Mouse (Mus musculus): ENCODE data around the gene Gm21788. TPM values are rescaled to one million over a fixed set of nuclear protein-coding genes. Genes with fewer than 3 reads are reported as not detected.
"Not testable (repeated sequence)": the region's sequence is repeated elsewhere in the genome, so short reads cannot be mapped to it uniquely, and the experiment has no call there.

Gm21788 gene
- not detected in 2 replicates for total RNA-seq (2014; fragmentation: Nextera tagmentation)
- not detected in 2 replicates for total RNA-seq (2017)
- not detected in 2 replicates for polyA plus RNA-seq (2012)

GRCm38 (mm10) chrY:7404710-7405109 is at the start of gene Gm21788:
Gene Gm21788, plus strand, starts transcription at chrY:7405010.
- ATAC-seq (ENCODE audit: extremely low read depth, insufficient number of reproducible peaks, low FRiP score, poor library complexity, severe bottlenecking); H3K9me3 ChIP-seq (replicated peaks); H3K4me3 ChIP-seq (ENCODE audit: low read depth, low read length); H3K36me3 ChIP-seq (replicated peaks); DNase-seq (ENCODE audit: low spot score); H3K27me3 ChIP-seq (ENCODE audit: insufficient read depth, low read length); H3K4me1 ChIP-seq (ENCODE audit: insufficient read depth, low read depth, low read length): not testable (repeated sequence)

Other genes with a start within 250 kb of the Gm21788 start
- gene Gm21244, start 235.7 kb upstream of the Gm21788 start, total RNA-seq (2014; fragmentation: Nextera tagmentation), result not detected in 2 replicates
- not detected in 2 replicates for gene Gm21244, start 235.7 kb upstream of the Gm21788 start, total RNA-seq (2017)
- gene Gm21244, start 235.7 kb upstream of the Gm21788 start, polyA plus RNA-seq (2012), result not detected in 2 replicates
- gene Gm28998, start 151.2 kb upstream of the Gm21788 start, total RNA-seq (2014; fragmentation: Nextera tagmentation), result not detected in 2 replicates
- gene Gm28998, start 151.2 kb upstream of the Gm21788 start, total RNA-seq (2017), result not detected in 2 replicates
- gene Gm28998, start 151.2 kb upstream of the Gm21788 start, polyA plus RNA-seq (2012), result not detected in 2 replicates
- gene Gm20826, start 233.5 kb downstream of the Gm21788 start, total RNA-seq (2014; fragmentation: Nextera tagmentation), result not detected in 2 replicates
- gene Gm20826, start 233.5 kb downstream of the Gm21788 start, total RNA-seq (2017), result 0.05 and 0.06 TPM in 2 replicates
- not detected in 2 replicates for gene Gm20826, start 233.5 kb downstream of the Gm21788 start, polyA plus RNA-seq (2012)

Data from G1E (cell line).